Mouse (Mus musculus): ENCODE measurements at regions not wholly inside any gene's neighbourhood (a gene's known extent, or its start where the extent isn't known, plus 50 kb on each side); places are given as distances from the start of the nearest gene placed in this dataset.

DNA sequence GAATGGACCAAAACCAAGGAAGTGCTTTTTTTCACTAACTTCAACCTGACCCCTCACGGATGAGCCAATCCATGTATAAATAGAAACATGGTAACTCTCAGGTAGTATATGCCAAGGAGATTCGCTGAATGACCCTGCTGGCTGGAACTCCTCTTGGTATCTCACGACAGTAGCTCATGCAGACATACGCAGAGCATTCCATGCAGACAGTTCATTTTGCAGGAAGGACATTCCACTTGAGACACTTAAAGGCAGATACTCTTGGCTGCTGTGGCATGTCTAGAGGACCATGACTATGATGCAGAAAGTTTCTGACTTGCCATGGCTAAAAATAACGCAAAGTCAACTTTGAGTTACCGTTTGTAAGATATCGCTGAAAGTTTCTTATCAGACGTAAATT, 195.6 kb upstream of the Pitx2 start:
- no peak for DNase-seq (ENCODE audit: extremely low spot score, low read depth, low spot score)

DNA sequence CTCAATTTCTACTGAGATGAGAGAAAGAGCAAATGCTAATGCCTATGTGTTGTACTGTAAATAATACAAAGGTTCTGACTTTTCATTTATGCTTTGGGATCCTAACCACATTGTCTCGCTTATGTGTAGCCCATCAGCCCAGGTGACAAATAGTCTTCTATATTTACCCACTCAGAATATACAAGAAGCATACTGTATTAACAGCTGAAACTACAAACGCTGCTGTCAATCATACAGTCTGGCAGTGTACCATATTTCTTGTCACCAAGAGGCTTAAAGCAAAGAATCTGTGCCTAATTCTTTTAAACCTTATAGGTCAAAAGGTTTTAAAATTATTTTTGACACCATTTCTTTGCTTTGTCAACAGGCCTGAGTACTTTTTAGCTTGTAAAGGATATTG, 160.8 kb upstream of the Pitx2 start:
- DNase-seq (ENCODE audit: extremely low spot score, low read depth, low spot score), result no peak

DNA sequence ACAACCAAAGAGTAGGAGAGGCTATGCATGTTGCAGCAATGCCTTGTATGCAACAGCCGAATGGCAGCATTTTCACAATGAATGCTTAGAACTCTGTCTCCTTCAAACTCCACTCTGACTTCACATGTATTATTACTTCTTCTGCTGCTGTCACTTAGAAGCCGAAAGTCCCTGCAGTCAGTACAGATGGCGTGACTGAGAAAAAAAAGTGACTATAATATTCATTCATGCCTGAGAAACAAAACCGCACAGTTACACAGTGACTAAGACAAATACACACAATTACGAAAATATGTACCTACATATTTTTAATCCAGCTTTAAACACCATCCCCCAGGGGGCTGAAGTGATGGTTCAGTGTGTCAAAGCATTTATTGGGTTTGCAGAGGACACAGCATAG, 154.8 kb upstream of the Pitx2 start:
- DNase-seq (ENCODE audit: extremely low spot score, low read depth, low spot score), result no peak

DNA sequence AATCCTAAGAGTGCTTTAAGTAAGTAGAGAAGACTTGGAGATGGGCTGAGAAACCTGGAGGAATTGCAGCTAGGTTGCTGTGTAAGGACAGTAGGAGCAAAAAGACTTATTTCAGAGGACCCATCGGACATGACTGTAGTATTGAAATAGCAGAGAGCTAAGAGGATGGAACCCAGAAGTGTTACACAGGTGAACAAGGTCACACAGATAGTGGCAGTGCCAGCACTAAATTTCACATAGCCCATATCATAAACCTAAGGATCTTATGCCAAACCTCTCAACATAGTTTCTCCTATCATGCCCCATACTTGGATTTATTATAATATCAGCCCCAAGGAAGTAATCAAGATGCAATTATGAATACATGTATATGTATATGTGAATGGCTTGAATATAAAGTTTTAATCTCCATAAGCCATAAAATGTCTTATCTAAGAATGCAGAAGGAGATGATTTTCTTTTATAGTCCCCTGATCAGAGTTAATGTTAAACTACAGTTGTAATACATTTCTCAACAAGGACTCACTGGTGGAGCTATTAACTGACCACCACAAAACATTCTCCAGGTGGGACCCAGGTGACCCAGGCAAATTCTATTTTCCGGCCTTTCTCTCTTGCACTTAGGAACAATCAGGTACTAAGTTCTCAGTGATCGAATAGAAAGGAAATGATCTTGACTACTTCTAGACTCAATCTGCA, 149.6 kb upstream of the Pitx2 start:
- no peak for DNase-seq (ENCODE audit: extremely low spot score, low read depth, low spot score)

DNA sequence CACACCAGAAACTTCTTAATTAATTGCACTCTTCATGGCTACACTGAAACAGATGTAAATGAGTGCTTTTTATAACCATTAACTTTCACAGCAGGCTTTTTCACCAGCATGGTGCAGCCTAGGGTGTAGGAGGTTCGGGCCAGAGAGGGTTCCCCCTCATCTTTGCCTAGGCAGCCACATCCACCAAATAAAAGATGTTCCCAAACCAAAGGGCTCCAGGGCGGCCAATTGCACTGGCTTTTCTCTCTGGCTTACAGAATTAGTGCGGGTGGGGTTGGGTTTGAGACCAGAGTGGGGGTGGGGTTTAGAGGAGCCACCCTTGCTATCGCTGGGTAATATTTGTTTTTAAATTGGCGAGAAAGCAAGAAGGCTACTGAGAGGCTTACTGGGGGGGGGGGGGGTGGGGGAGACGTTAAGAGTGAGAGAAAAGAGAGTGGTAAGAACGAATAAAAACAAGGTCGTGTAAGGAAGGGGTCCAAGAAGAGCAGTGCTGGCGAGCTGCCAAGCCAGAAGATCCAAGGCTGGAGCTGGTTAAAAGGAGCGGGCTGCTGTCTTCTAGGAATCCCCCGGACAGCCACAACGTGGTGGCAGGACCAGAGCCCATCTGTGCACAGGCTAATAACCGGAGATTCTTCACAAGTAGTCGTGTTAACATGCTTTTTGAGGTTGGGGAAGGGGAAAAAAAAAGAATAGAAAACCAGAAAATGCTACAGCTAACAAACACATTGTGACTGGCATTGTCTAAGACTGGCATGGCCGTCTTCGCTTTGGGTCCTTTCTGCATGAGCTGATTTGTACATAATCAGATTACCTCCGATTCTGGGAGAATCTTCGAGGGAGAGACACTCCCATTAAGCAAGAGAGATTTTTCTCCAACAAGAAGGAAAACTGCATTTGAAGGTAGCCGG, 134.0 kb upstream of the Pitx2 start:
- DNase-seq (ENCODE audit: extremely low spot score, low read depth, low spot score), result no peak

DNA sequence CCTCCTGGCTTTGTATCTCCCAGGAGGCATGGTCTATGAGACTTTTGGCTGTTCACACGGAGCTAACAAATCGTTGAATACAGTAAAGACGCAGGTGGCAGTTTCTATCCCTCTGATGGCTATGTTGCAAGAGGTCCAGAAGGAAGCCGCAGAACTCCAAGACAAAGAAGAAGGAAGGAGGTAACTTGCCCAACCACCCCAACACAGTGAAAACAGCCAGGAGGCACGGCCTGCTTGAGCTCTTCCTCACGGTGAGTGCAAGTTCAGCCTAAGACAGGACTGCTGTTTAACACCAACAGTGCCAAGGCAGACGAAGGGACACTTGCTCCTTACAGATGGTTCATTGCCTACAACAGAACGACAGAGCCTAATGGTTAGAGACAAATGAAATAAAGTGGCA, 130.0 kb upstream of the Pitx2 start:
- no peak for DNase-seq (ENCODE audit: extremely low spot score, low read depth, low spot score)

DNA sequence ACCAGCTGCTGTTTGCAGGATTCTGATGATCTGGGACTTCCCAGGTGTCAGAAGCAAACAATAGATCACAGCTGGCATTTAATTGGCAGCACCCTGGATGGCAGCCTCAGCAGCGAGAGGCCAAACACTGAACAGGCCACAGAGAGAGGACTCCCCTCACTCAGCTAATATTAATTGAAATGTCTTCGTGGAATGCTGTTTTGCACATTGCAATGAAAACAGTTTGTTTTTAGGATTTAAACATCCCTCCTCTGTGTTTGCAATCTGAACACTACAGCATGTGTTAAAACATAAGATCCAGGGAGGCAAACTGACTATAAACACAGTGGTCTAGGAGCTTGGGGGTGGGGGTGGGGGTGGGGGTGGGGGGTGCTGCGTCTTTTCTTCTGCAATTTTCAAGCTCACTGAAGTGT, 129.2 kb upstream of the Pitx2 start:
- no peak for DNase-seq (ENCODE audit: extremely low spot score, low read depth, low spot score)

DNA sequence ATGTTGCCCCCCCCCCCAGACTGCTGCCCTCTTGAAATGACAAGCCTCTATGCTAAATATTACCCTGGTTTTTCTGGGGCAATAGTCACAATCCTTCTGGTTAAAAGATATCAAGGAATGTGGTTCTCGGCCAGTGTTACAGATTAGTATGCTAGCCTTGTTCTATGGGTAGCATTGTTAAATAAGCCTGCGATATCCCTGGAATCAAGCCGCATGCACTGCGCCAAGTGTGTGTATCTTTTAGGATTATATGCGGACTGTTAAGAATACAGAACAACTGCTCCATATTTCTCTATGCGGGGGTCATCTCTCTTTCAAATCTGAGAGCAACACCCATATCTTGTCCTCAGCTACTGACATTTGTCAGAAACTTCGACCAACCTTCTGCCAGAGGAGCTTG, 128.7 kb upstream of the Pitx2 start:
- DNase-seq (ENCODE audit: extremely low spot score, low read depth, low spot score), result no peak

DNA sequence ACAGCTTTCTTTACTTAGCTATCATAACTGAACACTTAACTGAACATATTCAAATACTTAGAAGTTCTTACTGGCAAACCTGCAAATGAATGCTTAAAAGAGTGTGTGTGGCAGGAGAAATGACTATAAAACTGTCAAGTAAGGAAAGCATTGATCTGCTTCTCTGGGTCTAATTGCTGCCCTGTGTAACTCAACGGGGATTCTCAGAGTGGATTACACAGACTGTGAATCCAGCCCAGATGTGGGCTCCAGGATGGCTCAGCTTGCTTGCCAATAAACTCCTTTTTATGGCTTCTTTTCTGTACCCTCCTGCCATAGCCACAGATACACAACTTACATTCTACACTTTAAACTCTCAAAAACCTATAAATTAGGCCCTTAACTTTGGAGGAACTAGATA, 123.3 kb upstream of the Pitx2 start:
- DNase-seq (ENCODE audit: extremely low spot score, low read depth, low spot score), result peak; percentile 66

DNA sequence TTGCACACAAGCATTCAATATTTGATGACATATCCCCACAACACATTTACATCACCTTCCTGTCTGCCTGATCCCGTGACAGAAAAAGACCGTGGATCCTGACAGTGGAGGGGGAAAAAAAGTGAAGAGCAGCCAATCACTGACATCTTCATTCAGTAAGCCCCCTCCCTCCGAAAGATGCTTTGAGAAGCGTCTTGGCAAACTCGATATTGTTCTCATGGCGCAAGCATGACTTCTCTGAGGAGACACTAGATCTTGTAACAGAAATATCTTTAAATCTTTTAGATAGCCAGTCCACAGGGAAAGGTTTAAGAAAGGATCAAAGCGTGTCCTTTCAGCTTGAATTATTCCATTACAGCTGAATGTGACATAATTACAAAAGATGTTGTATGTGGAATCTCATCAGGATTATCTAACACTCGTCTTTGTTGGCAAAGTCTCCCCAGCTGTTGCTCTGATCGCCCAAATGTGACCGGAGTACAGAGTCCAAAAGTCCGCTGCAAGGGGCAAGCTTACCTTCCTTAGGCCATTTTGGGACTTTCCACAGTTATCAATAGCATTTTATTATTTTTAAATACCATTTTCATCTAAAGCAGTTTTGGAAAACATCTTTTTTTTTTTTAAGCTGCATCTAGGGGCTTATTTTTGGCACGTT, 95.8 kb upstream of the Pitx2 start:
- no peak for DNase-seq (ENCODE audit: extremely low spot score, low read depth, low spot score)

DNA sequence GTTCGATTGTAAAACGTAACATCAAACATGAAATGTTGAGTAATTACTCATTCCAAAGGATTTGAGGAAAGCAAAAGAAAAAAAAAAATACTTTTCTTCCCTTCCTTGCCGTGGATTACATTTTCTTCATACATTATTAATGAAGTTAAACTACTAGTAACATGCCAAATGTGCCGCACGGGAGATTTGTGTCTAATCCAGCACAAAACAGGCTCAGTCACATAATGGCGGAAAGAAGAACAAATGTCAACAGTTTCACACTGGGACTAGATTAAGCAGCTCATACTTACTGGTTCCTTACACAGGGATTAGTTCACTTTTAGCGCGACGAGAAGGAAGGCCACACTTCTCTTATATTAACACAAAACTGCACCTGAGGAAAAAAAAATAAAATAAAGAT, 94.9 kb upstream of the Pitx2 start:
- DNase-seq (ENCODE audit: extremely low spot score, low read depth, low spot score), result no peak

DNA sequence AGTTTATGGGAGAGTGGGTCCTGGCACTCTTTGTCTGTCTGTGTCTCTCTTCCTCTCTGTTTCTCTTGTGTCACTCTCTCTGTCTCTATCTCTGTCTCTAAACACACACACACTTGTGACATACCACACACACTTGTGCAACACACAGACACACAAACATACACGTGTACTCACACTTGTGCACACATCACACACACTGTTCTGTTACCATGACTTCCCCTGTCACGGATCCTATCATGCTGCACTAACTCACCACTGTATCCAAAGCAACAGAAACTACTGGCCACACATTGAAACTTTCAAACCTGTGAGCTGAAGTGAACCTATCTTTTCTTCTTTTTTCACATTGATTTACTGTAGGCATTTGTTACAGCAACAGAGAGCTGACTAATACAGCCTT, 93.5 kb upstream of the Pitx2 start:
- DNase-seq (ENCODE audit: extremely low spot score, low read depth, low spot score), result no peak

DNA sequence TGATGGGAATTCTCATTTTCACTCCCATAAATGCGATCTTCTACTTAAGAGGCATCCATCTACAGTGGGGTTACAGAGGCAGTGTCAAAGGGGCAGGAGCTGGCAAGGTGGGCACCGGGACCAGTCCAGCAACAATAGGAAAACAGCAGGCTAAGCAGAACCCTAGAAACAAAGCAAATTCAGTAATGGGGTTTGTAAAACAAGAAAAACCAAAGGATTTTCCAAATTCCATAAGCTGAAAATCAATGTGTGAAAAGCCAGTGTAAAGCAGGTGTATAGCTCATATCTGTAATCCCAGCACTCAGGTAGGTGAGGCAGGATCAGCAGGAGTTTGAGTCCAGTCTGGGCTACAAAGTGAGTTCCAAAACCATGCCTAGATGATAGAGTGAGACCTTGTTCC, 69.2 kb upstream of the Pitx2 start:
- DNase-seq (ENCODE audit: extremely low spot score, low read depth, low spot score), result no peak

DNA sequence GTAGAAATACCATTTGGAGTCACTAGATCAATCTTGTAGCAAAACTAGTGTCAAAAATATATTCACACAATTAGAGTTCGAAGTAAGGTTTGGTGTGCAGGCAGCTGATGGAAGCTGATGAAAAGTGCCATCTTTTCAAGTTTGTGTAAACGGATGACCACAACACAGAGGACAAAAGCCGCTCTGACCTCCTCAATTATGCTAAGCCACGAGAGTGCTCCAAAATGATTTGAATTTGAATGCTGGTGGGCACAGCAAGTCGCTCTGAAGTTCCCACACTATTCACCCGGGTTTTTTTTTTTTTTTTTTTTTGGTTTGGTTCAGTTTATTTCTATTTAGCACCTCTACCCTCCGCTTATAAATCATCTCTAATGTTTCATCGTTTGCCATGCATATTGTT, 68.5 kb upstream of the Pitx2 start:
- DNase-seq (ENCODE audit: extremely low spot score, low read depth, low spot score), result no peak

DNA sequence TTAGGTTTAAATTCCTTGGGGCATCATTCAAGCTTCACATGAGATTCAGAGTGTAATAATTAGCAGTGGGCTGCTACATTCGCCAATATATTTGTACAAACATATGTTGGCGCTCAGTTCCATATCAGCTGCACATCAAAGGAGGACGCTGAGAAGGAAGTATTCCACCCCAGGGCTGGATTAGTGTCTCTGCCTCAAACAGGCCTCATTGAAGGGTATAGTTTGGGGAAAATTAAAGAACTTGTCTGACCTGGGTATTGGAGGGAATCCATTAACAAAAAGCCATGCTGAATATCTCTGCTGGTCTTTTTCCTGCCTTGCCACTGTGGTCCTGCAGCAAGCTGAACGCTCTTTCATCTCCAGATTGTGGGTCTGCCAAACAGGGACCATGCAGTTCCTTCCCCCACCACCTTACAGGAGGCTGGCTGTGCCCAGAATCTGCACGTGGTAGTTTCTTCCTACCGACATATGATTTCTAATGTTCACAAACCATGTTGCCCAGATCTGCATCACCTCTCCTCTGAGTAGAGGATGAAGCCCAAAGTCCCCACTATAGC, 67.7 kb upstream of the Pitx2 start:
- DNase-seq (ENCODE audit: extremely low spot score, low read depth, low spot score), result no peak
